Mouse (Mus musculus) stomach, postnatal 0 days (tissue): Measurements from ENCODE around the gene Caprin2. TPM values are rescaled to one million over a fixed set of nuclear protein-coding genes. Genes with fewer than 3 reads are reported as not detected.

Source experiments
- ATAC-seq: fragments of 200-750 bp; cut with Nextera tagmentation; 2 replicates; pipeline ENCODE4 v1.8.0; 2017; ENCODE audit not compliant: low FRiP score, low TSS enrichment
- DNase-seq: peaks from one replicate; pipeline ENCODE4 v3.0.0-alpha.2; 2016; ENCODE audit warnings: low spot score
- H3K27ac ChIP-seq: fragments of 300-500 bp; sonication (generic); replicated peaks from 2 replicates; pipeline ENCODE4 v1.5.1; 2014; ENCODE audit warnings: mild to moderate bottlenecking, control low read depth
- H3K27me3 ChIP-seq: fragments of 300-500 bp; sonication (generic); 2 replicates; pipeline ENCODE4 v1.6.1; 2014; ENCODE audit warnings: low read length; ENCODE audit not compliant: control insufficient read depth, insufficient read depth
- H3K36me3 ChIP-seq: fragments of 300-500 bp; sonication (generic); 2 replicates; pipeline ENCODE4 v1.6.1; 2014; ENCODE audit warnings: low read length, mixed read lengths; ENCODE audit not compliant: control insufficient read depth, insufficient read depth
- H3K4me1 ChIP-seq: fragments of 300-500 bp; sonication (generic); replicated peaks from 2 replicates; pipeline ENCODE4 v1.6.1; 2014; ENCODE audit warnings: antibody characterized with exemption; ENCODE audit not compliant: control insufficient read depth, insufficient read depth
- H3K4me2 ChIP-seq: fragments of 300-500 bp; sonication (generic); replicated peaks from 2 replicates; pipeline ENCODE4 v1.6.1; 2014; ENCODE audit warnings: low read depth, mild to moderate bottlenecking, control low read depth, moderate library complexity
- H3K4me3 ChIP-seq: fragments of 300-500 bp; sonication (generic); 2 replicates; pipeline ENCODE4 v1.5.1; 2014; ENCODE audit warnings: low read depth, low read length, control low read depth
- H3K9ac ChIP-seq: fragments of 300-500 bp; sonication (generic); 2 replicates; pipeline ENCODE4 v1.6.1; 2014; ENCODE audit warnings: mild to moderate bottlenecking, low read length, control low read depth, mixed read lengths
- H3K9me3 ChIP-seq: fragments of 300-500 bp; sonication (generic); 2 replicates; pipeline ENCODE4 v1.6.1; 2016; ENCODE audit warnings: low read length; ENCODE audit not compliant: control insufficient read depth
- CTCF ChIP-seq: IDR thresholded peaks from 2 replicates; pipeline ENCODE4 v1.5.1; 2016; ENCODE audit warnings: antibody characterized with exemption, low read depth, mild to moderate bottlenecking, moderate library complexity
- EP300 ChIP-seq: optimal IDR thresholded peaks from 2 replicates; pipeline ENCODE3; 2016; ENCODE audit warnings: antibody characterized with exemption
- WGBS: fragments of 180-500 bp; shearing (Covaris S2); extraction: QIAGEN DNeasy Blood & Tissue Kit; methylation state at CpG from one replicate; pipeline ENCODE4 v1.1.7; 2014; 5-methylcytosine and 5-hydroxymethylcytosine counted together
- polyA plus RNA-seq: library from polyadenylated mRNA; unstranded; fragments of >200 nt; fragmentation: Nextera tagmentation; extraction: Ambion mirVana; gene quantifications from 2 replicates; pipeline ENCODE4 v1.2.1, GENCODE M21; 2015

The Caprin2 gene
- 4.0 and 5.0 TPM in 2 replicates for polyA plus RNA-seq

GRCm38 (mm10) chr6:148895773-148896506, at the start of gene Caprin2:
Caprin2 (minus strand) TSS chr6:148896237.
- TF ChIP-seq EP300 (no peak), CTCF (peak; percentile 46)
- peak within 1 kb of the TSS; percentile 62 for H3K4me3 ChIP-seq
- H3K27ac ChIP-seq, result peak within 1 kb of the TSS; percentile 75
- WGBS, result under 1% methylated on average over 63 of the region's 65 CpGs
- peak within 1 kb of the TSS; percentile 72 for H3K4me2 ChIP-seq
- H3K9me3 ChIP-seq, result no peaks in the 10 kb centered on the region
- H3K27me3 ChIP-seq, result no peaks in the 10 kb centered on the region
- H3K36me3 ChIP-seq, result no peaks in the 10 kb centered on the region
- peak; percentile 97 for ATAC-seq
- peak within 1 kb of the TSS; percentile 63 for H3K9ac ChIP-seq
- no peaks in the 10 kb centered on the region for H3K4me1 ChIP-seq
- DNase-seq, result peak; percentile 92

GRCm38 (mm10) chr6:148944767-148945508, 48.9 kb upstream of the Caprin2 start:
- peak overlapping the region; percentile 94 for H3K4me2 ChIP-seq

GRCm38 (mm10) chr6:148944344-148944766, 48.3 kb upstream of the Caprin2 start:
- peak overlapping the region; percentile 95 for H3K27ac ChIP-seq
- under 1% methylated on average over 30 of the region's 30 CpGs for WGBS
- H3K9ac ChIP-seq, result peak overlapping the region; percentile 91
- no peaks in the 10 kb centered on the region for H3K27me3 ChIP-seq
- DNase-seq (no peak), ATAC-seq (no peak; the same call in 1 of the 2 replicates)
- H3K4me1 ChIP-seq, result 0 out of 2 replicates have a peak, but pooled peaks cover 2% of the 10 kb centered on the region
- peak overlapping the region; percentile 94 for H3K4me2 ChIP-seq
- no peaks in the 10 kb centered on the region for H3K36me3 ChIP-seq
- TF ChIP-seq CTCF (no peak), EP300 (no peak)
- H3K9me3 ChIP-seq, result no peaks in the 10 kb centered on the region
- peak overlapping the region; percentile 82 for H3K4me3 ChIP-seq

More at GRCm38 (mm10) chr6:148944767-148945508, 48.9 kb upstream of the Caprin2 start:
- ATAC-seq (peak; percentile 86), DNase-seq (peak; percentile 87)
- Histone ChIP-seq H3K9ac (peak overlapping the region; percentile 91), H3K27me3 (no peaks in the 10 kb centered on the region), H3K36me3 (no peaks in the 10 kb centered on the region), H3K9me3 (no peaks in the 10 kb centered on the region), H3K4me3 (peak overlapping the region; percentile 82), H3K27ac (peak overlapping the region; percentile 95), H3K4me1 (0 out of 2 replicates have a peak, but pooled peaks cover 2% of the 10 kb centered on the region)
- TF ChIP-seq CTCF (no peak), EP300 (no peak)
- WGBS, result under 1% methylated on average over 92 of the region's 92 CpGs

- WGBS, result 29% methylated on average over 3 of the region's 3 CpGs
- no peak for ATAC-seq
Observed at GRCm38 (mm10) chr6:148943695-148944094, 47.7 kb upstream of the Caprin2 start.

GRCm38 (mm10) chr6:148942406-148942805, 46.4 kb upstream of the Caprin2 start:
- WGBS, result 68% methylated on average over 4 of the region's 4 CpGs
- ATAC-seq, result no peak
- DNase-seq, result peak; percentile 41

More at GRCm38 (mm10) chr6:148943695-148944094, 47.7 kb upstream of the Caprin2 start:
- Histone ChIP-seq H3K27me3 (no peaks in the 10 kb centered on the region), H3K36me3 (no peaks in the 10 kb centered on the region), H3K9me3 (no peaks in the 10 kb centered on the region), H3K9ac (0 out of 2 replicates have a peak overlapping the region, but pooled peaks have one; percentile 24), H3K27ac (no peak overlapping the region), H3K4me2 (peak overlapping the region; percentile 94), H3K4me1 (0 out of 2 replicates have a peak, but pooled peaks cover 2% of the 10 kb centered on the region), H3K4me3 (peak overlapping the region; percentile 82)
- TF ChIP-seq EP300 (no peak), CTCF (no peak)
- no peak for DNase-seq

More at GRCm38 (mm10) chr6:148942406-148942805, 46.4 kb upstream of the Caprin2 start:
- Histone ChIP-seq H3K9ac (no peak overlapping the region), H3K27ac (no peak overlapping the region), H3K9me3 (no peaks in the 10 kb centered on the region), H3K4me3 (no peak overlapping the region), H3K4me1 (0 out of 2 replicates have a peak, but pooled peaks cover 2% of the 10 kb centered on the region), H3K27me3 (no peaks in the 10 kb centered on the region), H3K4me2 (no peak overlapping the region), H3K36me3 (no peaks in the 10 kb centered on the region)
- peak; percentile 46 for TF ChIP-seq CTCF
- no peak for TF ChIP-seq EP300
